Mouse (Mus musculus) MEL (cell line): Measurements from ENCODE around the gene Ap3m1. TPM values are rescaled to one million over a fixed set of nuclear protein-coding genes. Genes with fewer than 3 reads are reported as not detected.

Source experiments
- DNase-seq: peaks from one replicate; pipeline ENCODE4 v3.0.0; 2011; ENCODE audit warnings: low read depth, low spot score
- H3K27ac ChIP-seq: 2 replicates; pipeline ENCODE4 v1.5.1; 2012; ENCODE audit warnings: low read depth, mild to moderate bottlenecking, control low read depth, low read length, moderate library complexity; ENCODE audit not compliant: control insufficient read depth
- H3K27me3 ChIP-seq, 2 experiments: fragments of 150-350 bp in 1 of 2; sonication (generic) in 1 of 2; 2 replicates each; pipeline ENCODE4 v1.6.1; 2012; ENCODE audit warnings: low read length in 2 of 2, mild to moderate bottlenecking in 2 of 2, improper control_type of control experiment in 1 of 2, moderate library complexity in 1 of 2; ENCODE audit not compliant: insufficient read depth in 2 of 2, control insufficient read depth in 1 of 2
- H3K36me3 ChIP-seq, 2 experiments: 2 replicates each; pipeline ENCODE4 v1.6.1; 2012 to 2014; ENCODE audit warnings: low read length in 2 of 2, improper control_type of control experiment in 1 of 2, inconsistent platforms in 1 of 2, mild to moderate bottlenecking in 1 of 2; ENCODE audit not compliant: insufficient read depth in 2 of 2, control insufficient read depth in 1 of 2
- H3K4me1 ChIP-seq, 2 experiments: fragments of 150-350 bp in 1 of 2; sonication (generic) in 1 of 2; 2 replicates each; pipeline ENCODE4 v1.6.1; 2012; ENCODE audit warnings: low read length in 2 of 2, improper control_type of control experiment in 1 of 2, mild to moderate bottlenecking in 1 of 2; ENCODE audit not compliant: insufficient read depth in 2 of 2, control insufficient read depth in 1 of 2
- H3K4me3 ChIP-seq, 2 experiments: fragments of 150-350 bp in 1 of 2; sonication (generic) in 1 of 2; 2 replicates each; pipeline ENCODE4 v1.5.1; 2012; ENCODE audit warnings: low read depth in 2 of 2, low read length in 2 of 2, mild to moderate bottlenecking in 2 of 2, moderate library complexity in 2 of 2, control low read depth in 1 of 2, improper control_type of control experiment in 1 of 2; ENCODE audit not compliant: control insufficient read depth in 1 of 2, insufficient read depth in 1 of 2
- H3K79me2 ChIP-seq: 2 replicates; pipeline ENCODE4 v1.6.1; 2012; ENCODE audit warnings: mild to moderate bottlenecking, low read length, moderate library complexity; ENCODE audit not compliant: control insufficient read depth, poor library complexity, insufficient read depth
- H3K9ac ChIP-seq: 2 replicates; pipeline ENCODE4 v1.6.1; 2012; ENCODE audit warnings: low read depth, mild to moderate bottlenecking, control low read depth, low read length, moderate library complexity; ENCODE audit not compliant: control insufficient read depth, poor library complexity, severe bottlenecking
- H3K9me3 ChIP-seq: fragments of 150-350 bp; sonication (generic); replicated peaks from 2 replicates; pipeline ENCODE4 v1.6.1; 2012; ENCODE audit warnings: mild to moderate bottlenecking, low read length, improper control_type of control experiment, moderate library complexity; ENCODE audit not compliant: insufficient read depth
- BHLHE40 ChIP-seq: IDR thresholded peaks from 2 replicates; pipeline ENCODE4 v1.6.1; 2012; ENCODE audit warnings: low read depth, mild to moderate bottlenecking, inconsistent platforms, low read length, improper control_type of control experiment, borderline replicate concordance
- CHD2 ChIP-seq: IDR thresholded peaks from 2 replicates; pipeline ENCODE4 v1.6.1; 2011; ENCODE audit warnings: low read length, improper control_type of control experiment
- CTCF ChIP-seq, 3 experiments: IDR thresholded peaks in 2 of 3; conservative IDR thresholded peaks in 1 of 3; 2 replicates each; pipeline ENCODE4 v1.5.1; 2011 to 2012; ENCODE audit warnings: low read length in 3 of 3, low read depth in 2 of 3, mild to moderate bottlenecking in 2 of 3, improper control_type of control experiment in 1 of 3, inconsistent platforms in 1 of 3, mixed read lengths in 1 of 3, moderate library complexity in 1 of 3; ENCODE audit not compliant: control insufficient read depth in 1 of 3, insufficient read depth in 1 of 3, poor library complexity in 1 of 3, severe bottlenecking in 1 of 3
- E2F4 ChIP-seq: IDR thresholded peaks from 2 replicates; pipeline ENCODE4 v1.6.1; 2011; ENCODE audit warnings: low read depth, low read length, improper control_type of control experiment, borderline replicate concordance
- ELF1 ChIP-seq: IDR thresholded peaks from 2 replicates; pipeline ENCODE4 v1.6.1; 2014; ENCODE audit warnings: low read depth, mild to moderate bottlenecking, inconsistent platforms, low read length, improper control_type of control experiment, moderate library complexity
- EP300 ChIP-seq, 2 experiments: IDR thresholded peaks; 2 replicates each; pipeline ENCODE4 v1.6.1; 2011; ENCODE audit warnings: improper control_type of control experiment in 2 of 2, low read length in 2 of 2, low read depth in 1 of 2, mild to moderate bottlenecking in 1 of 2
- ETS1 ChIP-seq: IDR thresholded peaks from 2 replicates; pipeline ENCODE4 v1.6.1; 2012; ENCODE audit warnings: low read depth, mild to moderate bottlenecking, inconsistent platforms, low read length, improper control_type of control experiment, moderate library complexity
- GATA1 ChIP-seq: IDR thresholded peaks from 2 replicates; pipeline ENCODE4 v1.6.1; 2011; ENCODE audit warnings: low read depth, low read length, improper control_type of control experiment
- HCFC1 ChIP-seq: IDR thresholded peaks from 2 replicates; pipeline ENCODE4 v1.6.1; 2012; ENCODE audit warnings: low read depth, mild to moderate bottlenecking, inconsistent platforms, low read length, improper control_type of control experiment, moderate library complexity
- JUND ChIP-seq: IDR thresholded peaks from 2 replicates; pipeline ENCODE4 v1.6.1; 2011; ENCODE audit warnings: low read depth, mild to moderate bottlenecking, improper control_type of control experiment, low read length
- KAT2A ChIP-seq: conservative IDR thresholded peaks from 2 replicates; pipeline ENCODE4 v1.6.1; 2012; ENCODE audit warnings: low read depth, low read length, improper control_type of control experiment, inconsistent platforms
- MAFK ChIP-seq: IDR thresholded peaks from 2 replicates; pipeline ENCODE4 v1.6.1; 2011; ENCODE audit warnings: low read depth, mild to moderate bottlenecking, low read length, improper control_type of control experiment, borderline replicate concordance
- MAX ChIP-seq: IDR thresholded peaks from 2 replicates; pipeline ENCODE4 v1.6.1; 2011; ENCODE audit warnings: low read length, improper control_type of control experiment
- MAZ ChIP-seq: IDR thresholded peaks from 2 replicates; pipeline ENCODE4 v1.6.1; 2012; ENCODE audit warnings: low read depth, mild to moderate bottlenecking, inconsistent platforms, low read length, improper control_type of control experiment
- MEF2A ChIP-seq: IDR thresholded peaks from 2 replicates; pipeline ENCODE4 v1.6.1; 2014; ENCODE audit warnings: low read depth, mild to moderate bottlenecking, inconsistent platforms, low read length, improper control_type of control experiment; ENCODE audit not compliant: poor library complexity, insufficient replicate concordance, severe bottlenecking; ENCODE audit errors: extremely low read depth
- MYB ChIP-seq: IDR thresholded peaks from 2 replicates; pipeline ENCODE4 v1.6.1; 2011; ENCODE audit warnings: mild to moderate bottlenecking, low read depth, low read length, improper control_type of control experiment
- MYC ChIP-seq: IDR thresholded peaks from 2 replicates; pipeline ENCODE4 v1.6.1; 2011; ENCODE audit warnings: low read depth, mild to moderate bottlenecking, low read length, improper control_type of control experiment, moderate library complexity
- NELFE ChIP-seq: IDR thresholded peaks from 2 replicates; pipeline ENCODE4 v1.6.1; 2011; ENCODE audit warnings: low read depth, low read length, improper control_type of control experiment
- NRF1 ChIP-seq: IDR thresholded peaks from 2 replicates; pipeline ENCODE4 v1.6.1; 2014; ENCODE audit warnings: low read depth, mild to moderate bottlenecking, inconsistent platforms, low read length, improper control_type of control experiment, moderate library complexity; ENCODE audit not compliant: poor library complexity, insufficient read depth, severe bottlenecking
- POLR2A ChIP-seq, 2 experiments: IDR thresholded peaks; 2 replicates each; pipeline ENCODE4 v1.6.1; 2011 to 2012; ENCODE audit warnings: low read length in 2 of 2, mild to moderate bottlenecking in 2 of 2, control low read depth in 1 of 2, improper control_type of control experiment in 1 of 2, low read depth in 1 of 2, moderate library complexity in 1 of 2; ENCODE audit not compliant: control insufficient read depth in 1 of 2, insufficient read depth in 1 of 2, poor library complexity in 1 of 2
- POLR2AphosphoS2 ChIP-seq: IDR thresholded peaks from 2 replicates; pipeline ENCODE4 v1.6.1; 2011; ENCODE audit warnings: low read length, improper control_type of control experiment
- POLR2AphosphoS5 ChIP-seq: IDR thresholded peaks from 2 replicates; pipeline ENCODE4 v1.6.1; 2012; ENCODE audit warnings: low read depth, borderline replicate concordance, mild to moderate bottlenecking, inconsistent platforms, low read length, moderate library complexity, mixed read lengths
- RCOR1 ChIP-seq: IDR thresholded peaks from 2 replicates; pipeline ENCODE4 v1.6.1; 2012; ENCODE audit warnings: low read depth, mild to moderate bottlenecking, inconsistent platforms, low read length, improper control_type of control experiment
- SIN3A ChIP-seq: IDR thresholded peaks from 2 replicates; pipeline ENCODE4 v1.6.1; 2012; ENCODE audit warnings: low read length, improper control_type of control experiment, inconsistent platforms
- TAL1 ChIP-seq: IDR thresholded peaks from 2 replicates; pipeline ENCODE4 v1.6.1; 2012; ENCODE audit warnings: mild to moderate bottlenecking, inconsistent platforms, low read length, moderate library complexity, mixed read lengths
- TBP ChIP-seq: IDR thresholded peaks from 2 replicates; pipeline ENCODE4 v1.8.0; 2011; ENCODE audit warnings: low read depth, low read length, improper control_type of control experiment
- TCF12 ChIP-seq: IDR thresholded peaks from 2 replicates; pipeline ENCODE4 v1.6.1; 2014; ENCODE audit warnings: low read depth, mild to moderate bottlenecking, inconsistent platforms, low read length, improper control_type of control experiment, moderate library complexity
- UBTF ChIP-seq: IDR thresholded peaks from 2 replicates; pipeline ENCODE4 v1.6.1; 2012; ENCODE audit warnings: low read depth, mild to moderate bottlenecking, inconsistent platforms, low read length, improper control_type of control experiment, moderate library complexity, borderline replicate concordance; ENCODE audit not compliant: insufficient read depth
- USF1 ChIP-seq: IDR thresholded peaks from 2 replicates; pipeline ENCODE4 v1.6.1; 2014; ENCODE audit warnings: low read depth, mild to moderate bottlenecking, inconsistent platforms, low read length, improper control_type of control experiment, moderate library complexity
- USF2 ChIP-seq, 2 experiments: IDR thresholded peaks; 2 replicates each; pipeline ENCODE4 v1.6.1; 2011 to 2012; ENCODE audit warnings: improper control_type of control experiment in 2 of 2, low read length in 2 of 2, borderline replicate concordance in 1 of 2, inconsistent platforms in 1 of 2, low read depth in 1 of 2, mild to moderate bottlenecking in 1 of 2; ENCODE audit not compliant: insufficient read depth in 1 of 2
- ZMIZ1 ChIP-seq: IDR thresholded peaks from 2 replicates; pipeline ENCODE4 v1.6.1; 2012; ENCODE audit warnings: low read depth, mild to moderate bottlenecking, inconsistent platforms, low read length, improper control_type of control experiment, moderate library complexity
- polyA plus RNA-seq, 2 experiments: library from polyadenylated mRNA; stranded (reverse) in 1 of 2; unstranded in 1 of 2; fragments of >175 nt in 1 of 2; fragments of >200 nt in 1 of 2; gene quantifications; 2 replicates each; pipeline versions ENCODE4 v1.2.1 to v1.2.4; 2012; ENCODE audit warnings: low replicate concordance in 2 of 2, low read depth in 1 of 2; ENCODE audit not compliant: insufficient read length in 2 of 2, insufficient read depth in 1 of 2, missing spikeins in 1 of 2
- total RNA-seq: library from RNA; depleted of rRNA; stranded (reverse); fragments of 300-350 nt; gene quantifications from 2 replicates; pipeline ENCODE4 v1.2.3, GENCODE M21; 2012

Gene Ap3m1
- total and polyA plus RNA-seq, 3 experiments: 31.8 to 47.4 TPM; not detected in 1

GRCm38 (mm10) chr14:21090930-21091486 lies 38.7 kb upstream of the Ap3m1 start:
- Histone ChIP-seq H3K4me1 (peaks cover 8 to 11% of the 10 kb centered on the region in 2 experiments), H3K4me3 (no peak overlapping the region), H3K9me3 (no peaks in the 10 kb centered on the region), H3K27me3 (no peaks in the 10 kb centered on the region), H3K9ac (no peak overlapping the region), H3K27ac (no peak overlapping the region), H3K36me3 (peaks cover 8 to 19% of the 10 kb centered on the region in 2 experiments), H3K79me2 (no peaks in the 10 kb centered on the region)
- TF ChIP-seq MYC: no peak
- no peak for TF ChIP-seq UBTF
- TF ChIP-seq TAL1: no peak
- no peak for TF ChIP-seq USF1
- TF ChIP-seq RCOR1: no peak
- TF ChIP-seq POLR2AphosphoS2: no peak
- no peak for TF ChIP-seq NELFE
- no peak for TF ChIP-seq JUND
- no peak for TF ChIP-seq ELF1
- TF ChIP-seq MAZ: no peak
- no peak for TF ChIP-seq GATA1
- no peak for DNase-seq

- Histone ChIP-seq H3K27ac (no peak overlapping the region), H3K79me2 (no peaks in the 10 kb centered on the region), H3K4me1 (peaks cover 8 to 14% of the 10 kb centered on the region in 2 experiments), H3K9me3 (no peaks in the 10 kb centered on the region), H3K4me3 (no peak overlapping the region), H3K36me3 (peaks cover 8 to 25% of the 10 kb centered on the region in 2 experiments), H3K27me3 (no peaks in the 10 kb centered on the region), H3K9ac (no peak overlapping the region)
- peak; percentile 77 for DNase-seq
- TF ChIP-seq NELFE: no peak
- TF ChIP-seq CTCF (IDR thresholded peaks at IDR 0.05 in 2 of 3, conservative IDR thresholded peaks at IDR 0.05 in 1 of 3; ENCODE audit: control insufficient read depth in 1 of 3, insufficient read depth in 1 of 3, low read depth in 2 of 3, low read length in 3 of 3, poor library complexity in 1 of 3, severe bottlenecking in 1 of 3): no peak
- TF ChIP-seq MYB: no peak
- no peak for TF ChIP-seq BHLHE40
- peak; percentile 80 for TF ChIP-seq GATA1
- TF ChIP-seq KAT2A: no peak
- no peak for TF ChIP-seq SIN3A
- TF ChIP-seq TAL1: peak; percentile 68
- TF ChIP-seq TCF12: peak; percentile 66
- no peak for TF ChIP-seq UBTF
- peak; percentile 89 for TF ChIP-seq RCOR1
- TF ChIP-seq ETS1: no peak; the same call in 1 of the 2 replicates
- TF ChIP-seq USF1: no peak
- peak; percentile 81 to 84 for TF ChIP-seq EP300 (IDR thresholded peaks at IDR 0.05; ENCODE audit: low read depth in 1 of 2, low read length in 2 of 2)
- TF ChIP-seq HCFC1: no peak
- TF ChIP-seq MAFK: no peak
- peak; percentile 91 for TF ChIP-seq TBP
- no peak for TF ChIP-seq ZMIZ1
- no peak for TF ChIP-seq E2F4
- TF ChIP-seq POLR2AphosphoS5: no peak
- no peak for TF ChIP-seq NRF1
- no peak for TF ChIP-seq POLR2A (IDR thresholded peaks at IDR 0.05; ENCODE audit: control insufficient read depth in 1 of 2, insufficient read depth in 1 of 2, low read depth in 1 of 2, low read length in 2 of 2, poor library complexity in 1 of 2)
- no peak for TF ChIP-seq MAX
- no peak for TF ChIP-seq CHD2
- no peak for TF ChIP-seq MEF2A
- TF ChIP-seq USF2 (IDR thresholded peaks at IDR 0.05; ENCODE audit: borderline replicate concordance in 1 of 2, insufficient read depth in 1 of 2, low read depth in 1 of 2, low read length in 2 of 2): no peak
Observed at GRCm38 (mm10) chr14:21090400-21090799, 38.1 kb upstream of the Ap3m1 start.
